Mouse (Mus musculus) limb, embryonic 13.5 days (tissue): ENCODE results near the gene Clasp1. TPM values are rescaled to one million over a fixed set of nuclear protein-coding genes. Genes with fewer than 3 reads are reported as not detected.

Experiments used
- ATAC-seq: fragments of 200-750 bp; cut with Nextera tagmentation; 2 replicates; pipeline ENCODE4 v1.8.0; 2017; ENCODE audit warnings: low read depth, moderate number of reproducible peaks, moderate TSS enrichment; ENCODE audit not compliant: low FRiP score
- H3K27ac ChIP-seq: fragments of 300-500 bp; sonication (generic); 2 replicates; pipeline ENCODE4 v1.5.1; 2015; ENCODE audit warnings: inconsistent platforms, mild to moderate bottlenecking, moderate library complexity
- H3K27me3 ChIP-seq: fragments of 300-500 bp; sonication (generic); 2 replicates; pipeline ENCODE4 v1.6.1; 2015; ENCODE audit warnings: mild to moderate bottlenecking, inconsistent platforms
- H3K36me3 ChIP-seq: fragments of 300-500 bp; sonication (generic); 2 replicates; pipeline ENCODE4 v1.6.1; 2015; ENCODE audit warnings: inconsistent platforms, mild to moderate bottlenecking, moderate library complexity
- H3K4me1 ChIP-seq: fragments of 300-500 bp; sonication (generic); 2 replicates; pipeline ENCODE4 v1.6.1; 2015; ENCODE audit warnings: inconsistent platforms
- H3K4me2 ChIP-seq: fragments of 300-500 bp; sonication (generic); replicated peaks from 2 replicates; pipeline ENCODE4 v1.6.1; 2015; ENCODE audit warnings: inconsistent platforms, mild to moderate bottlenecking, moderate library complexity
- H3K4me3 ChIP-seq: fragments of 300-500 bp; sonication (generic); 2 replicates; pipeline ENCODE4 v1.5.1; 2015; ENCODE audit warnings: moderate library complexity, mild to moderate bottlenecking, inconsistent platforms
- H3K9ac ChIP-seq: fragments of 300-500 bp; sonication (generic); 2 replicates; pipeline ENCODE4 v1.6.1; 2015; ENCODE audit warnings: mild to moderate bottlenecking, inconsistent platforms
- H3K9me3 ChIP-seq: fragments of 300-500 bp; sonication (generic); 2 replicates; pipeline ENCODE4 v1.6.1; 2016; ENCODE audit warnings: inconsistent platforms
- WGBS: fragments of 180-500 bp; shearing (Covaris S2); methylation state at CpG from one replicate; pipeline ENCODE4 v1.1.7; 2015; 5-methylcytosine and 5-hydroxymethylcytosine counted together
- polyA plus RNA-seq: library from polyadenylated mRNA; unstranded; fragments of >200 nt; fragmentation: Nextera tagmentation; extraction: Ambion mirVana; gene quantifications from 2 replicates; pipeline ENCODE4 v1.2.1, GENCODE M21; 2015

Gene Clasp1
- polyA plus RNA-seq, 1 experiment from 2014 or later, result 66.3 TPM

GRCm38 (mm10) chr1:118458963-118459920 lies 70.4 kb downstream of the Clasp1 start:
- peak; percentile 92 for ATAC-seq
- Histone ChIP-seq H3K36me3 (peaks cover 30% of the 10 kb centered on the region), H3K4me1 (peaks cover 29% of the 10 kb centered on the region), H3K27me3 (no peaks in the 10 kb centered on the region), H3K27ac (peak overlapping the region; percentile 94), H3K9ac (peak overlapping the region; percentile 69), H3K4me3 (peak overlapping the region; percentile 54), H3K4me2 (peak overlapping the region; percentile 75), H3K9me3 (no peaks in the 10 kb centered on the region)
- WGBS, result 2% methylated on average over 53 of the region's 53 CpGs

- no peak for ATAC-seq
- Histone ChIP-seq H3K27ac (no peak overlapping the region), H3K4me3 (no peak overlapping the region), H3K4me1 (peaks cover 29% of the 10 kb centered on the region), H3K4me2 (no peak overlapping the region), H3K9ac (no peak overlapping the region), H3K27me3 (no peaks in the 10 kb centered on the region), H3K36me3 (peaks cover 45% of the 10 kb centered on the region), H3K9me3 (no peaks in the 10 kb centered on the region)
- 92% methylated on average over 5 of the region's 5 CpGs for WGBS
Observed at GRCm38 (mm10) chr1:118460716-118461115, 71.9 kb downstream of the Clasp1 start.

- no peak overlapping the region for H3K4me3 ChIP-seq
- H3K27ac ChIP-seq, result no peak overlapping the region
- no peaks in the 10 kb centered on the region for H3K9me3 ChIP-seq
- ATAC-seq, result no peak
- whole genome bisulfite sequencing, result 92% methylated on average over 6 of the region's 6 CpGs
- no peaks in the 10 kb centered on the region for H3K4me1 ChIP-seq
- H3K36me3 ChIP-seq, result peaks cover 85% of the 10 kb centered on the region
- no peak overlapping the region for H3K4me2 ChIP-seq
- no peak overlapping the region for H3K9ac ChIP-seq
- no peaks in the 10 kb centered on the region for H3K27me3 ChIP-seq
Observed at GRCm38 (mm10) chr1:118466041-118466440, 77.2 kb downstream of the Clasp1 start.

- Histone ChIP-seq H3K27ac (no peak overlapping the region), H3K4me2 (no peak overlapping the region), H3K9me3 (no peaks in the 10 kb centered on the region), H3K9ac (no peak overlapping the region), H3K27me3 (no peaks in the 10 kb centered on the region), H3K4me1 (no peaks in the 10 kb centered on the region), H3K36me3 (peaks cover 62% of the 10 kb centered on the region), H3K4me3 (no peak overlapping the region)
- WGBS, result 86% methylated on average over 8 of the region's 8 CpGs
- no peak for ATAC-seq
Observed at GRCm38 (mm10) chr1:118472386-118472785, 83.5 kb downstream of the Clasp1 start.

- Histone ChIP-seq H3K27me3 (no peaks in the 10 kb centered on the region), H3K9ac (no peak overlapping the region), H3K4me1 (0 out of 2 replicates have a peak, but pooled peaks cover 4% of the 10 kb centered on the region), H3K4me3 (no peak overlapping the region), H3K9me3 (no peaks in the 10 kb centered on the region), H3K4me2 (no peak overlapping the region), H3K27ac (no peak overlapping the region), H3K36me3 (peaks cover 37% of the 10 kb centered on the region)
- ATAC-seq, result peak; percentile 69; the same call in 1 of the 2 replicates
- 43% methylated on average over 4 of the region's 4 CpGs for WGBS
Observed at GRCm38 (mm10) chr1:118476919-118477318, 88.1 kb downstream of the Clasp1 start.

GRCm38 (mm10) chr1:118479246-118479645 lies 90.4 kb downstream of the Clasp1 start:
- 89% methylated on average over 4 of the region's 4 CpGs for WGBS
- Histone ChIP-seq H3K27ac (no peak overlapping the region), H3K4me2 (no peak overlapping the region), H3K4me3 (no peak overlapping the region), H3K9me3 (no peaks in the 10 kb centered on the region), H3K9ac (no peak overlapping the region), H3K27me3 (no peaks in the 10 kb centered on the region), H3K36me3 (peaks cover 21% of the 10 kb centered on the region; the same call in 1 of the 2 replicates), H3K4me1 (0 out of 2 replicates have a peak, but pooled peaks cover 4% of the 10 kb centered on the region)
- ATAC-seq, result no peak

GRCm38 (mm10) chr1:118480484-118481364 lies 91.9 kb downstream of the Clasp1 start:
- H3K27me3 ChIP-seq, result no peaks in the 10 kb centered on the region
- ATAC-seq, result no peak
- peaks cover 17% of the 10 kb centered on the region; the same call in 1 of the 2 replicates for H3K36me3 ChIP-seq
- no peak overlapping the region for H3K9ac ChIP-seq
- no peak overlapping the region for H3K4me3 ChIP-seq
- no peak overlapping the region for H3K27ac ChIP-seq
- no peak overlapping the region for H3K4me2 ChIP-seq
- H3K9me3 ChIP-seq, result no peaks in the 10 kb centered on the region
- 76% methylated on average over 8 of the region's 8 CpGs for WGBS
- 0 out of 2 replicates have a peak, but pooled peaks cover 4% of the 10 kb centered on the region for H3K4me1 ChIP-seq

GRCm38 (mm10) chr1:118481365-118481702 lies 92.5 kb downstream of the Clasp1 start:
- 0 out of 2 replicates have a peak, but pooled peaks cover 4% of the 10 kb centered on the region for H3K4me1 ChIP-seq
- H3K36me3 ChIP-seq, result peaks cover 17% of the 10 kb centered on the region; the same call in 1 of the 2 replicates
- 53% methylated on average over 4 of the region's 4 CpGs for WGBS
- ATAC-seq, result 0 out of 2 replicates have a peak, but pooled peaks have one; percentile 38
- no peak overlapping the region for H3K9ac ChIP-seq
- H3K9me3 ChIP-seq, result no peaks in the 10 kb centered on the region
- no peaks in the 10 kb centered on the region for H3K27me3 ChIP-seq
- H3K27ac ChIP-seq, result peak overlapping the region; percentile 72; the same call in 1 of the 2 replicates
- H3K4me3 ChIP-seq, result no peak overlapping the region
- H3K4me2 ChIP-seq, result no peak overlapping the region

- ATAC-seq, result no peak
- WGBS, result 76% methylated on average over 6 of the region's 6 CpGs
- Histone ChIP-seq H3K4me2 (no peak overlapping the region), H3K9ac (no peak overlapping the region), H3K27me3 (no peaks in the 10 kb centered on the region), H3K27ac (peak overlapping the region; percentile 72; the same call in 1 of the 2 replicates), H3K9me3 (no peaks in the 10 kb centered on the region), H3K4me1 (0 out of 2 replicates have a peak, but pooled peaks cover 4% of the 10 kb centered on the region), H3K4me3 (no peak overlapping the region), H3K36me3 (peaks cover 17% of the 10 kb centered on the region; the same call in 1 of the 2 replicates)
Observed at GRCm38 (mm10) chr1:118481703-118482102, 92.8 kb downstream of the Clasp1 start.

GRCm38 (mm10) chr1:118482285-118483019 lies 93.6 kb downstream of the Clasp1 start:
- Histone ChIP-seq H3K4me3 (no peak overlapping the region), H3K9ac (0 out of 2 replicates have a peak overlapping the region, but pooled peaks have one; percentile 35), H3K4me1 (0 out of 2 replicates have a peak, but pooled peaks cover 4% of the 10 kb centered on the region), H3K9me3 (no peaks in the 10 kb centered on the region), H3K27ac (no peak overlapping the region), H3K36me3 (peaks cover 17% of the 10 kb centered on the region; the same call in 1 of the 2 replicates), H3K4me2 (no peak overlapping the region), H3K27me3 (no peaks in the 10 kb centered on the region)
- 84% methylated on average over 8 of the region's 8 CpGs for WGBS
- ATAC-seq, result no peak

- Histone ChIP-seq H3K9me3 (no peaks in the 10 kb centered on the region), H3K4me1 (0 out of 2 replicates have a peak, but pooled peaks cover 4% of the 10 kb centered on the region), H3K36me3 (peaks cover 17% of the 10 kb centered on the region; the same call in 1 of the 2 replicates), H3K27ac (no peak overlapping the region), H3K27me3 (no peaks in the 10 kb centered on the region), H3K9ac (no peak overlapping the region), H3K4me2 (no peak overlapping the region), H3K4me3 (no peak overlapping the region)
- 87% methylated on average over 6 of the region's 6 CpGs for WGBS
- ATAC-seq, result no peak
Observed at GRCm38 (mm10) chr1:118483504-118484096, 94.7 kb downstream of the Clasp1 start.
